Mouse (Mus musculus): ENCODE data around the gene Rasal3. TPM values are rescaled to one million over a fixed set of nuclear protein-coding genes. Genes with fewer than 3 reads are reported as not detected.

Gene Rasal3
- total and polyA plus RNA-seq, 3 experiments = 0.70 to 4.2 (median 0.98) TPM

GRCm38 (mm10) chr17:32402779-32403157 is 615 bp downstream of the Rasal3 start:
- no peaks in the 10 kb centered on the region for H3K27me3 ChIP-seq (ENCODE audit: control insufficient read depth, insufficient read depth, low read length)
- DNase-seq = peak in 1 of 2 experiments; percentile 33
- no peak overlapping the region for H3K4me3 ChIP-seq
- TF ChIP-seq EP300 (IDR thresholded peaks at IDR 0.05; ENCODE audit: insufficient read depth, low read depth, low read length) (no peak), CTCF (IDR thresholded peaks at IDR 0.05) (no peak), POLR2A (IDR thresholded peaks at IDR 0.05; ENCODE audit: insufficient read depth, low read depth, low read length) (no peak)
- no peaks in the 10 kb centered on the region for H3K79me2 ChIP-seq (replicated peaks; ENCODE audit: control insufficient read depth, insufficient read depth, low read length)
- H3K36me3 ChIP-seq (ENCODE audit: control insufficient read depth, insufficient read depth, low read length) = no peaks in the 10 kb centered on the region
- no peaks in the 10 kb centered on the region for H3K4me1 ChIP-seq (ENCODE audit: control insufficient read depth, insufficient read depth, low read length)
- no peak overlapping the region for H3K9ac ChIP-seq (ENCODE audit: low read depth, low read length)
- intact Hi-C loops (cut with DNase I) = no loop called here
- 48% methylated on average over 11 of the region's 11 CpGs for WGBS
- H3K27ac ChIP-seq = no peak overlapping the region

DNA sequence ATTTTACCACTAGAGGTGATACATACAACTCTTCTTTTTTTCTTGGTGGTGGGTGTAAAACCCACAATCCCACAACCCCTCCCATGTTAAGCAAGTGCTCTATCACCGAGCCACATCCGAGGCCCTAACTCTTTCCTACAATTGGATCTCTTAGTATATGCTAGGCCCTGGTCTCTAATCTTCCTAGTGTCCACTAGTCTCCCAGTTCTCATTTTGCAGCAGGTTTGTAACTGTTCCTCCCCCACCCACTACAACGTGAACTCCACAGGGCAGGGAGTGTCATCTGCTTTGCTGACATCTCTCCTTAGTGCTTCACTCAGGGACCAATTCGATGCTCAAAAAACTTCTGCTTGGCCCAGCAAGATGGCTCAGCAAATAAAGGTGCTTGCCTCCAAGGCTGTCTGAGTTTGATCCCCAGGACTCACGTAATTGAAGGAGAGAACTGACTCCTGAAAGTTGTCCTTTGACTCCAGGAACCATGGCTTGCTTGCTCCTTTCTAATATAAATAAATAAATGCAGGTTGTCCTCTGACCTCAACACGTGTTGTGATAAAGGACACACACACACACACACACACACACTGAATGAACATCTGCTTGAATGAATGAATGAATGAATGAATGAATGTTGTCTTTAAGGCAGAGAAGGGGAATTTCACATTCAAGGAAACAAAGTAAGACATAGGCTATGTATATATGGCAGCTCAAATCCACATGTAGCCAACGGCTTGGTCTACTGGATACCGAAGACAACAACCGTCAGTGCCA is 1.2 kb downstream of the Rasal3 start:
- Histone ChIP-seq H3K36me3 (ENCODE audit: control insufficient read depth, insufficient read depth, low read length) (no peaks in the 10 kb centered on the region), H3K4me1 (ENCODE audit: control insufficient read depth, insufficient read depth, low read length) (no peaks in the 10 kb centered on the region), H3K27me3 (ENCODE audit: control insufficient read depth, insufficient read depth, low read length) (no peaks in the 10 kb centered on the region), H3K4me3 (no peak overlapping the region), H3K79me2 (replicated peaks; ENCODE audit: control insufficient read depth, insufficient read depth, low read length) (no peaks in the 10 kb centered on the region), H3K9ac (ENCODE audit: low read depth, low read length) (no peak overlapping the region), H3K27ac (no peak overlapping the region)
- no peak for TF ChIP-seq EP300 (IDR thresholded peaks at IDR 0.05; ENCODE audit: insufficient read depth, low read depth, low read length)
- TF ChIP-seq POLR2A (IDR thresholded peaks at IDR 0.05; ENCODE audit: insufficient read depth, low read depth, low read length) = no peak
- no peak for TF ChIP-seq CTCF (IDR thresholded peaks at IDR 0.05)
- DNase-seq = no peak
- intact Hi-C loops (cut with DNase I) = no loop called here
- WGBS = 79% methylated on average over 9 of the region's 9 CpGs

GRCm38 (mm10) chr17:32396266-32396665 is 7.1 kb downstream of the Rasal3 start:
- Histone ChIP-seq H3K9ac (ENCODE audit: low read depth, low read length) (no peak overlapping the region), H3K27me3 (ENCODE audit: control insufficient read depth, insufficient read depth, low read length) (0 out of 2 replicates have a peak, but pooled peaks cover 1% of the 10 kb centered on the region), H3K36me3 (ENCODE audit: control insufficient read depth, insufficient read depth, low read length) (no peaks in the 10 kb centered on the region), H3K4me3 (no peak overlapping the region), H3K27ac (no peak overlapping the region), H3K4me1 (ENCODE audit: control insufficient read depth, insufficient read depth, low read length) (no peaks in the 10 kb centered on the region), H3K79me2 (replicated peaks; ENCODE audit: control insufficient read depth, insufficient read depth, low read length) (no peaks in the 10 kb centered on the region)
- intact Hi-C loops (cut with DNase I) = no loop called here
- peak in 1 of 2 experiments; percentile 28 for DNase-seq
- no peak for TF ChIP-seq POLR2A (IDR thresholded peaks at IDR 0.05; ENCODE audit: insufficient read depth, low read depth, low read length)
- no peak for TF ChIP-seq EP300 (IDR thresholded peaks at IDR 0.05; ENCODE audit: insufficient read depth, low read depth, low read length)
- no peak for TF ChIP-seq CTCF (IDR thresholded peaks at IDR 0.05)
- 17% methylated on average over 37 of the region's 37 CpGs for WGBS

GRCm38 (mm10) chr17:32393944-32394343 is 9.4 kb downstream of the Rasal3 start:
- Histone ChIP-seq H3K4me3 (no peak overlapping the region), H3K79me2 (replicated peaks; ENCODE audit: control insufficient read depth, insufficient read depth, low read length) (no peaks in the 10 kb centered on the region), H3K4me1 (ENCODE audit: control insufficient read depth, insufficient read depth, low read length) (no peaks in the 10 kb centered on the region), H3K27me3 (ENCODE audit: control insufficient read depth, insufficient read depth, low read length) (0 out of 2 replicates have a peak, but pooled peaks cover 1% of the 10 kb centered on the region), H3K36me3 (ENCODE audit: control insufficient read depth, insufficient read depth, low read length) (no peaks in the 10 kb centered on the region), H3K27ac (no peak overlapping the region), H3K9ac (ENCODE audit: low read depth, low read length) (no peak overlapping the region)
- no peak for TF ChIP-seq CTCF (IDR thresholded peaks at IDR 0.05)
- TF ChIP-seq EP300 (IDR thresholded peaks at IDR 0.05; ENCODE audit: insufficient read depth, low read depth, low read length) = no peak
- no peak for TF ChIP-seq POLR2A (IDR thresholded peaks at IDR 0.05; ENCODE audit: insufficient read depth, low read depth, low read length)
- peak in 1 of 2 experiments; percentile 12 for DNase-seq
- intact Hi-C loops (cut with DNase I) = no loop called here
- WGBS = 68% methylated on average over 10 of the region's 10 CpGs

DNA sequence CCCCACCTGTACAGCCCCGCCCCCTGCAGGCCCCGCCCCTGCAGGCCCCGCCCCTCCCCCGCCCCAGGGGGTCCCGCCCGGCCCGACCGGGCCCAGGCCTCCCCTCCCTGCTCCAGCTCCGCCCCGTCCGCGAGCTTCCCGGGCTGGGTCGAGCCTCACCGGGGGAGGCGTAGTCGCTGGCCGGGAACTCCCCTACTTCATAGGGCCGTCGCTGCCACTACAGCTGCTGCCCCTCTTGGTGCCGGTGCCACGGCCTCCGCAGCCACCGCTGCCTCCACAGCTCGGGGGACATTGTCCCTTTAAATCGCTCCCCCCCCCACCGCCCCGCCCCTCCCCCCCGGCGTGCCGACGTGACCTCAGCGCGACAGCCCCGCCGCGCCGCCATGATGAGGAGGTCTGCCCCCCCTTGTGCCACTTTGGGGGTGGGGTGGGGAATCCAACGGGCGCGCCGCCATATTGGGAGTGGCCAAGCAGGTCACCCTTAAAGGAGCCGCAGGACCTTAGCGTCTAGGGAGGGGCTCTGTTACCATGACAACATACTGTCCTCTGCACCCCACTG is 14.2 kb downstream of the Rasal3 start, which contains the start of gene Wiz:
Gene Wiz, minus strand, starts transcription at position 339 of the 559 bp plus-strand sequence.
- DNase-seq = peak; percentile 94 to 96
- H3K79me2 ChIP-seq (replicated peaks; ENCODE audit: control insufficient read depth, insufficient read depth, low read length) = no peaks in the 10 kb centered on the region
- TF ChIP-seq EP300 (IDR thresholded peaks at IDR 0.05; ENCODE audit: insufficient read depth, low read depth, low read length) (no peak), POLR2A (IDR thresholded peaks at IDR 0.05; ENCODE audit: insufficient read depth, low read depth, low read length) (no peak), CTCF (IDR thresholded peaks at IDR 0.05) (no peak)
- no peaks in the 10 kb centered on the region for H3K27me3 ChIP-seq (ENCODE audit: control insufficient read depth, insufficient read depth, low read length)
- WGBS = 1% methylated on average over 35 of the region's 44 CpGs
- H3K4me1 ChIP-seq (ENCODE audit: control insufficient read depth, insufficient read depth, low read length) = peaks cover 3% of the 10 kb centered on the region; the same call in 1 of the 2 replicates
- H3K36me3 ChIP-seq (ENCODE audit: control insufficient read depth, insufficient read depth, low read length) = no peaks in the 10 kb centered on the region
- H3K4me3 ChIP-seq = peak within 1 kb of the TSS; percentile 72
- H3K27ac ChIP-seq = peak within 1 kb of the TSS; percentile 92
- peak within 1 kb of the TSS; percentile 100 for H3K9ac ChIP-seq (ENCODE audit: low read depth, low read length)
- intact Hi-C loops (cut with DNase I) = loop anchor here (5.0 kb wide), 1 partner anchor 37 kb away; the partner anchor contains the start of gene Akap8l

Measured in heart, adult 2 months (tissue).